8 mouse cellular contexts compared by ENCODE assay signal in genomic region chr11:117334101-117334500, GRCm38 (mm10).
DNase-seq lines count a peak whose midpoint lies in the region; ATAC-seq and TF ChIP-seq lines count a peak whose summit lies in the region.

No protein-coding gene starts in this region.

- peak; percentile 34; the same call in 1 of the 2 replicates for TF ChIP-seq POLR2A in bone marrow, adult 2 months (IDR thresholded peaks at IDR 0.05; ENCODE audit: borderline replicate concordance, control insufficient read depth, low read depth, low read length)
- peak; percentile 83 for TF ChIP-seq POLR2A in thymus, adult 2 months (IDR thresholded peaks at IDR 0.05; ENCODE audit: control insufficient read depth, extremely low read depth, insufficient read depth, low read length, poor library complexity)

- no peaks in the 10 kb centered on the region for H3K9me3 ChIP-seq in hindbrain, embryonic 16.5 days (ENCODE audit: control insufficient read depth, low read length)

- no peak for TF ChIP-seq CTCF in bone marrow, adult 2 months (IDR thresholded peaks at IDR 0.05; ENCODE audit: control insufficient read depth, insufficient read depth, low read length)
- 0 out of 2 replicates have a peak, but pooled peaks have one; percentile 11 for TF ChIP-seq CTCF in thymus, adult 2 months (IDR thresholded peaks at IDR 0.05; ENCODE audit: borderline replicate concordance, control insufficient read depth, extremely low read depth, insufficient read depth, low read length, poor library complexity)

- H3K36me3 ChIP-seq in hindbrain, embryonic 16.5 days (ENCODE audit: control insufficient read depth, insufficient read depth, low read length): no peaks in the 10 kb centered on the region
- H3K36me3 ChIP-seq in thymus, adult 2 months (ENCODE audit: control insufficient read depth, insufficient read depth, low read length): no peaks in the 10 kb centered on the region

- H3K4me1 ChIP-seq in bone marrow, adult 2 months (ENCODE audit: control insufficient read depth, insufficient read depth, low read length): peaks cover 20% of the 10 kb centered on the region
- H3K4me1 ChIP-seq in hindbrain, embryonic 16.5 days (ENCODE audit: control insufficient read depth, insufficient read depth, low read depth, low read length): peaks cover 53% of the 10 kb centered on the region
- H3K4me1 ChIP-seq in thymus, adult 2 months (replicated peaks; ENCODE audit: control insufficient read depth, insufficient read depth, low read length): peaks cover 83% of the 10 kb centered on the region

- peak overlapping the region; percentile 88 for H3K27ac ChIP-seq in bone marrow, adult 2 months (ENCODE audit: control insufficient read depth, insufficient read depth, low read depth, low read length, poor library complexity)
- peak overlapping the region; percentile 94 for H3K27ac ChIP-seq in hindbrain, embryonic 16.5 days (ENCODE audit: low read depth, low read length)
- peak overlapping the region; percentile 92 for H3K27ac ChIP-seq in thymus, adult 2 months (ENCODE audit: control insufficient read depth, insufficient read depth, low read length)

- H3K27me3 ChIP-seq in hindbrain, embryonic 16.5 days (replicated peaks; ENCODE audit: control insufficient read depth, insufficient read depth, low read length): no peaks in the 10 kb centered on the region
- H3K27me3 ChIP-seq in thymus, adult 2 months (ENCODE audit: control insufficient read depth, insufficient read depth, low read length): no peaks in the 10 kb centered on the region

- WGBS in bone marrow, adult 2 months: under 1% methylated on average over 6 of the region's 6 CpGs
- WGBS in hindbrain, embryonic 16.5 days: 53% methylated on average over 6 of the region's 6 CpGs
- WGBS in thymus, adult 2 months: 2% methylated on average over 6 of the region's 6 CpGs

- H3K4me3 ChIP-seq in bone marrow, adult 2 months (replicated peaks; ENCODE audit: control insufficient read depth, low read depth, low read length): peak overlapping the region; percentile 77
- peak overlapping the region; percentile 74 for H3K4me3 ChIP-seq in hindbrain, embryonic 16.5 days (ENCODE audit: low read length)
- H3K4me3 ChIP-seq in thymus, adult 2 months (ENCODE audit: control insufficient read depth, insufficient read depth, low read length): peak overlapping the region; percentile 67

- peak overlapping the region; percentile 79 for H3K4me2 ChIP-seq in hindbrain, embryonic 16.5 days (ENCODE audit: low read length)

- ATAC-seq in hindbrain, embryonic 16.5 days: no peak

- peak; percentile 82 for DNase-seq in CD4-positive, CD25-positive, alpha-beta regulatory T cell, adult 2 months (ENCODE audit: low read depth, low spot score)
- DNase-seq in lung, postnatal 4 days: peak; percentile 73 to 78
- DNase-seq in thymus, adult 2 months: peak; percentile 74
- no peak for DNase-seq in urinary bladder, postnatal 10 days (ENCODE audit: low spot score)
- no peak for DNase-seq in right cerebral cortex, postnatal 10 days (ENCODE audit: low spot score in 2 of 2)
- no peak for DNase-seq in right cerebral cortex, postnatal 36 days (ENCODE audit: low spot score in 2 of 2)

- H3K9ac ChIP-seq in hindbrain, embryonic 16.5 days (ENCODE audit: low read depth, low read length): peak overlapping the region; percentile 86; the same call in 1 of the 2 replicates

Comparison
In these comparisons a context has a peak if more than half of its experiments do, and no peak if none do; other contexts are left out.
1. DNase-seq: peak in CD4-positive, CD25-positive, alpha-beta regulatory T cell, adult 2 months (single experiment), lung, postnatal 4 days (2 of 2) and thymus, adult 2 months (single experiment); none in urinary bladder, postnatal 10 days (single experiment), right cerebral cortex, postnatal 10 days (0 of 2) and right cerebral cortex, postnatal 36 days (0 of 2).
2. Peak in every context shown above with its lines, with median percentiles within 50 percentile points of each other: H3K27ac ChIP-seq and H3K4me3 ChIP-seq.